Mouse (Mus musculus) kidney, embryonic 16.5 days (tissue): ENCODE measurements around the gene Cdh5. TPM values are rescaled to one million over a fixed set of nuclear protein-coding genes. Genes with fewer than 3 reads are reported as not detected.
A peak's percentile ranks its signal among the peaks of the same experiment; 100 is the strongest.
"Not testable (repeated sequence)": the region's sequence is repeated elsewhere in the genome, so short reads cannot be mapped to it uniquely, and the experiment has no call there.

ENCODE experiments used
- ATAC-seq: fragments of 200-750 bp; cut with Nextera tagmentation; 2 replicates; pipeline ENCODE4 v1.8.0; 2017; ENCODE audit warnings: moderate TSS enrichment; ENCODE audit not compliant: low FRiP score, low TSS enrichment
- H3K27ac ChIP-seq: fragments of 300-500 bp; sonication (generic); 2 replicates; pipeline ENCODE4 v1.5.1; 2014; ENCODE audit warnings: low read length
- H3K27me3 ChIP-seq: fragments of 300-500 bp; sonication (generic); 2 replicates; pipeline ENCODE4 v1.6.1; 2014; ENCODE audit warnings: low read length, control low read depth, mixed read lengths; ENCODE audit not compliant: insufficient read depth
- H3K36me3 ChIP-seq: fragments of 300-500 bp; sonication (generic); 2 replicates; pipeline ENCODE4 v1.6.1; 2014; ENCODE audit warnings: low read length, control low read depth, mixed read lengths; ENCODE audit not compliant: insufficient read depth
- H3K4me1 ChIP-seq: fragments of 300-500 bp; sonication (generic); 2 replicates; pipeline ENCODE4 v1.6.1; 2014; ENCODE audit warnings: low read length, control low read depth, mixed read lengths; ENCODE audit not compliant: insufficient read depth
- H3K4me2 ChIP-seq: fragments of 300-500 bp; sonication (generic); replicated peaks from 2 replicates; pipeline ENCODE4 v1.6.1; 2014; ENCODE audit warnings: low read depth, low read length
- H3K4me3 ChIP-seq: fragments of 300-500 bp; sonication (generic); 2 replicates; pipeline ENCODE4 v1.5.1; 2014; ENCODE audit warnings: mild to moderate bottlenecking, low read length
- H3K9ac ChIP-seq: fragments of 300-500 bp; sonication (generic); replicated peaks from 2 replicates; pipeline ENCODE4 v1.6.1; 2014; ENCODE audit warnings: low read length
- H3K9me3 ChIP-seq: fragments of 300-500 bp; sonication (generic); 2 replicates; pipeline ENCODE4 v1.6.1; 2016; ENCODE audit warnings: low read length, control low read depth
- WGBS: fragments of 180-500 bp; shearing (Covaris S2); extraction: QIAGEN DNeasy Blood & Tissue Kit; methylation state at CpG from one replicate; pipeline ENCODE4 v1.1.7; 2014; 5-methylcytosine and 5-hydroxymethylcytosine counted together
- polyA plus RNA-seq: library from polyadenylated mRNA; unstranded; fragments of >200 nt; fragmentation: Nextera tagmentation; extraction: Ambion mirVana; gene quantifications from 2 replicates; pipeline ENCODE4 v1.2.1, GENCODE M21; 2015

The Cdh5 gene
- polyA plus RNA-seq, 1 experiment from 2014 or later: 38.1 TPM

DNA sequence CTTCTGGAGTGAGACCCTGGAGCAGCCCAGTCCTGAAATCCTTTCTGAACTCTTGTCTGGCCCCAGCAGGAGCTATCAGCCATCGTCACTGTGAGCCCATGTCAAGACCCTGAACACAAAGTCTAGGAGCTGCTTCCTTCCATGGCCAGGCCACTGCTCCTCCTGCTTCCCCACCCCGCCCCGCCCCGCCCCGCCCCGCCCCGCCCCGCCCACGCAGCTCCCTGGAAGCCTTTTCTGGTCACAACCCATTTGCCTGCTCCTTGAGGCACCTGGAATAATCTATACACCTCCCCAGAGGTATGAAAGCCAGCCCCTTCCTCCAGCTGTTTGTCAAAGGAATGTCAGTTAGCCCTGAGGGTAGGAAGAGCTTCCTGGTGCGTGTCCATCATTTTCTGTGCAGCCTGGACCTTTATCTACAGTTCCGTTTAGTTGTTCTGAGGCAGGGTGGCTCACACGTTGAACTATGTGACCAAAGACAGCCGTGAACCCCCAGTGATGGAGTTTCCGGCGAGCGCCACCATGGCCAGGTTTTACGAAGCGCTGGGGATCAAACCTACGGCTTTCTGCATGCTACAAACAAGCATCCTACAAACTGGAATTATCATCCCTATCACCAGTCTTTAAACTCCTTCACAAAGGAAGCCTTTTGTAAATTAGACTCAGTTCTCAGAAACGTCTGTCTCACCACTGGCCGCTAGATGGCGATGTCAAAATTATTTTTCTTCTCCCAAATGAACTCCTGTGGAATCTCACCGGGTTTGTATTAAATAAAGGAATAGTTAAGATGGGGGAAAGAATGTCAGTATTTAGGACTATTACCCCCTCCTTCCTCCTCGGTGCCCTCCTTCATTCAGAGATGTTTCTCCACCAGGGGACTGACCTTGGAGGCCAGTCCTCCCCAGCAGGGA is 10.2 kb upstream of the Cdh5 start:
- Histone ChIP-seq H3K4me2 (peak overlapping the region; percentile 41), H3K4me1 (peaks cover 10% of the 10 kb centered on the region; the same call in 1 of the 2 replicates), H3K4me3 (peak overlapping the region; percentile 18; the same call in 1 of the 2 replicates), H3K27ac (peak overlapping the region; percentile 24; the same call in 1 of the 2 replicates)
- WGBS: 13% methylated on average over 16 of the region's 24 CpGs
- H3K9ac ChIP-seq, H3K9me3 ChIP-seq, H3K36me3 ChIP-seq, ATAC-seq, H3K27me3 ChIP-seq: not testable (repeated sequence)

GRCm38 (mm10) chr8:104093336-104093735 is 8.1 kb upstream of the Cdh5 start:
- 54% methylated on average over 7 of the region's 7 CpGs for WGBS
- Histone ChIP-seq H3K4me2 (no peak overlapping the region), H3K36me3 (no peaks in the 10 kb centered on the region), H3K9me3 (no peaks in the 10 kb centered on the region), H3K9ac (no peak overlapping the region), H3K4me1 (peaks cover 10% of the 10 kb centered on the region; the same call in 1 of the 2 replicates), H3K27me3 (no peaks in the 10 kb centered on the region), H3K27ac (no peak overlapping the region), H3K4me3 (no peak overlapping the region)
- ATAC-seq: no peak

DNA sequence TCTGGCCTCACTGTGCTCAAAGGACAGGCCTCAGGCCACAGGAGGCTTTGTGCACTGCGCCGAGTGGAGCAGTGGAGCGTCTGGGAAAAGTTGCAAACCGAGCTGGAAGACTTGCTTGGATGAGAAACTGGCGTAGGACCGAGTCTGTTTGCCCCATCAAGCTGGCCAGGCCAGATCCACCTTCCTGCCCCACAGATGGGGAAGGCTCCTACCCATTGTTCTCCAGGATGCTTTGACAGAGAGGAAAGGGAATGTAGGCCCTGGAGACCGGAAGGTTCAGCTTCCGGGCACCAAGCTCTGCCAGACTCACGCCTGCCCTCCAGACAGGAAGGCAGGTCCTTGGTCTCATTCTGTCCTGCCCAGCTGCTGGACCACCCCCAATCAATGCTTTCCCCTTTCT is 5.8 kb upstream of the Cdh5 start:
- 63% methylated on average over 9 of the region's 9 CpGs for WGBS
- Histone ChIP-seq H3K36me3 (no peaks in the 10 kb centered on the region), H3K4me3 (no peak overlapping the region), H3K27me3 (no peaks in the 10 kb centered on the region), H3K4me1 (peaks cover 22% of the 10 kb centered on the region), H3K27ac (peak overlapping the region; percentile 87), H3K9me3 (no peaks in the 10 kb centered on the region), H3K9ac (no peak overlapping the region), H3K4me2 (no peak overlapping the region)
- ATAC-seq: peak; percentile 69

GRCm38 (mm10) chr8:104096644-104097043 is 4.8 kb upstream of the Cdh5 start:
- H3K4me2 ChIP-seq: no peak overlapping the region
- no peak overlapping the region for H3K4me3 ChIP-seq
- 39% methylated on average over 10 of the region's 10 CpGs for WGBS
- H3K27ac ChIP-seq: peak overlapping the region; percentile 87
- peaks cover 22% of the 10 kb centered on the region for H3K4me1 ChIP-seq
- H3K9me3 ChIP-seq: no peaks in the 10 kb centered on the region
- ATAC-seq: peak; percentile 69
- no peaks in the 10 kb centered on the region for H3K36me3 ChIP-seq
- no peak overlapping the region for H3K9ac ChIP-seq
- H3K27me3 ChIP-seq: no peaks in the 10 kb centered on the region

- Histone ChIP-seq H3K36me3 (no peaks in the 10 kb centered on the region), H3K9ac (no peak overlapping the region), H3K9me3 (no peaks in the 10 kb centered on the region), H3K4me1 (peaks cover 16% of the 10 kb centered on the region), H3K4me3 (no peak overlapping the region), H3K4me2 (no peak overlapping the region), H3K27ac (peak overlapping the region; percentile 72), H3K27me3 (no peaks in the 10 kb centered on the region)
- no peak for ATAC-seq
- 34% methylated on average over 6 of the region's 6 CpGs for WGBS
These were observed 2.6 kb upstream of the Cdh5 start for GRCm38 (mm10) chr8:104098671-104099346.

DNA sequence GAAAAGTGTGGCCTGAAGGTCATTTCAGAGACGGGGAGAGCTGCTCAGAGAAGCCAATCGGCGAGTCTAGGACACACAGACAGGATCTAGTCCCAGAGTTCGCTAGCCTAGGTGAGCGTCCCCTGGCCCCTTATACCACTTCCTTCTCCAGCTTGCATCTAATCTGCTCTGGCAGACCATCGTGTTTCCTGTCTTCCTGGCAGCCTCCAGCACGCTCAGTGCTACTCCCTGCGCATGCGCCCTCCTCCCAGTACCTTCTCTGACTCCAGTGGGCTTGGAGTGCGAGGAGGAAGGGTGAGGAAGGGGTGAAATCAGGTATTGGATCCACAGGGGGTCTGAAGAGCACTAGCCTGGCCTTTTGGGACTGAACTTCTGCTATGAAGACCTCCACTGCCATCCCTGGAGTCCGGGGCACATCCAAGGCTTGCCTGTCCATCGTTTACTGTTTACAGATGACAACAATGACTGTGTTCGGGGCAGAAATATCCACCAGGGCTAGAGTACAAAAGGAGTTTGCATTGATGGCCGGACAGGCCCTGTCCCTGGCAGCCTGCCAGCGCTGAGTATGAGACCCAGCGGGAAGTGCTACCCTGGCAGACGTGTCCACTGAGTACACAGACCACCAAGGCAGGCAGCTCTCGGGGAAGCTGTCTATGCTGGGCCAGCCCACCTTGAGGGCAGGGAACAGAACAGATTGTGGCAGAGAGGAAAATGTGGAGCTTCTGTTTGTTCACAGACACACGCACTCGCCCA is 1.9 kb upstream of the Cdh5 start:
- H3K4me2 ChIP-seq: no peak overlapping the region
- no peaks in the 10 kb centered on the region for H3K27me3 ChIP-seq
- WGBS: 57% methylated on average over 20 of the region's 20 CpGs
- H3K36me3 ChIP-seq: no peaks in the 10 kb centered on the region
- no peak overlapping the region for H3K4me3 ChIP-seq
- H3K27ac ChIP-seq: peak overlapping the region; percentile 72
- H3K4me1 ChIP-seq: peaks cover 16% of the 10 kb centered on the region
- H3K9me3 ChIP-seq: no peaks in the 10 kb centered on the region
- H3K9ac ChIP-seq: no peak overlapping the region
- no peak for ATAC-seq

DNA sequence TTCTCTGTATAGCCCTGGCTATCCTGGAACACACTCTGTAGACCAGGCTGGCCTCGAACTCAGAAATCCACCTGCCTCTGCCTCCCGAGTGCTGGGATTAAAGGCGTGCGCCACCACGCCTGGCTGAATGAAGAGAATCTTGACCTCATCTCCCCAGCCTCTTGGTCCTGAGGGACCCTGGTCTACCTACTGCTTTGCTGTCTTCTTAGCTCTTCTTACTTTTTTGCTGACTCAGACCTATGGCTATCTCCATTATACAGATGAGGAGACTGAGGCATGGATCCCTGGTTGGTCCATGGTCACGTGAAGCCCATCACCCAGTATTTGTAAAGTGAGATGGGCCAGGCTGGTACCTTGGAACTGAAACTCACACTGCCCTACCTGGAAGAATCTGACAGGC is 701 bp upstream of the Cdh5 start:
- not testable (repeated sequence) for ATAC-seq, H3K4me2 ChIP-seq, H3K9me3 ChIP-seq, H3K9ac ChIP-seq, H3K4me3 ChIP-seq, H3K36me3 ChIP-seq, H3K27me3 ChIP-seq
- Histone ChIP-seq H3K4me1 (peaks cover 19% of the 10 kb centered on the region), H3K27ac (peak overlapping the region; percentile 47; the same call in 1 of the 2 replicates)
- 97% methylated on average over 5 of the region's 6 CpGs for WGBS

GRCm38 (mm10) chr8:104103462-104103861 is 2.0 kb downstream of the Cdh5 start:
- H3K9ac ChIP-seq: 0 out of 2 replicates have a peak overlapping the region, but pooled peaks have one; percentile 18
- peak overlapping the region; percentile 45 for H3K4me2 ChIP-seq
- peaks cover 24% of the 10 kb centered on the region for H3K4me1 ChIP-seq
- no peaks in the 10 kb centered on the region for H3K9me3 ChIP-seq
- no peaks in the 10 kb centered on the region for H3K36me3 ChIP-seq
- 64% methylated on average over 7 of the region's 7 CpGs for WGBS
- no peak overlapping the region for H3K27ac ChIP-seq
- ATAC-seq: no peak
- no peaks in the 10 kb centered on the region for H3K27me3 ChIP-seq
- H3K4me3 ChIP-seq: peak overlapping the region; percentile 42

- Histone ChIP-seq H3K36me3 (no peaks in the 10 kb centered on the region), H3K9me3 (no peaks in the 10 kb centered on the region), H3K9ac (no peak overlapping the region), H3K4me2 (peak overlapping the region; percentile 45), H3K4me1 (peaks cover 12% of the 10 kb centered on the region), H3K27ac (peak overlapping the region; percentile 30; the same call in 1 of the 2 replicates), H3K27me3 (no peaks in the 10 kb centered on the region), H3K4me3 (no peak overlapping the region; the same call in 1 of the 2 replicates)
- 50% methylated on average over 6 of the region's 6 CpGs for WGBS
- peak; percentile 53 for ATAC-seq
These were observed 4.3 kb downstream of the Cdh5 start for GRCm38 (mm10) chr8:104105768-104106167.
